Mouse (Mus musculus) kidney, postnatal 0 days (tissue): ENCODE measurements at regions not wholly inside any gene's neighbourhood (a gene's known extent, or its start where the extent isn't known, plus 50 kb on each side); places are given as distances from the start of the nearest gene placed in this dataset.

Experiments used
- ATAC-seq: fragments of 200-750 bp; cut with Nextera tagmentation; replicated peaks from 2 replicates; pipeline ENCODE4 v1.8.0; 2017; ENCODE audit warnings: low read depth, moderate number of reproducible peaks, moderate TSS enrichment, moderate library complexity; ENCODE audit not compliant: low FRiP score
- DNase-seq: peaks from one replicate; pipeline ENCODE4 v3.0.0-alpha.2; 2016; ENCODE audit warnings: low spot score
- H3K27ac ChIP-seq: fragments of 300-500 bp; sonication (generic); 2 replicates; pipeline ENCODE4 v1.5.1; 2014; ENCODE audit warnings: mild to moderate bottlenecking
- H3K27me3 ChIP-seq: fragments of 300-500 bp; sonication (generic); 2 replicates; pipeline ENCODE4 v1.6.1; 2014; ENCODE audit warnings: low read length, mixed read lengths; ENCODE audit not compliant: insufficient read depth
- H3K36me3 ChIP-seq: fragments of 300-500 bp; sonication (generic); 2 replicates; pipeline ENCODE4 v1.6.1; 2014; ENCODE audit warnings: low read length, mixed read lengths; ENCODE audit not compliant: insufficient read depth
- H3K4me1 ChIP-seq: fragments of 300-500 bp; sonication (generic); replicated peaks from 2 replicates; pipeline ENCODE4 v1.6.1; 2014; ENCODE audit warnings: antibody characterized with exemption, low read length, mixed read lengths; ENCODE audit not compliant: insufficient read depth
- H3K4me2 ChIP-seq: fragments of 300-500 bp; sonication (generic); 2 replicates; pipeline ENCODE4 v1.6.1; 2014; ENCODE audit warnings: mild to moderate bottlenecking, low read length, moderate library complexity, mixed read lengths
- H3K4me3 ChIP-seq: fragments of 300-500 bp; sonication (generic); replicated peaks from 2 replicates; pipeline ENCODE4 v1.5.1; 2014; ENCODE audit warnings: low read depth, low read length
- H3K9ac ChIP-seq: fragments of 300-500 bp; sonication (generic); 2 replicates; pipeline ENCODE4 v1.6.1; 2014; ENCODE audit warnings: low read depth, low read length
- H3K9me3 ChIP-seq: fragments of 300-500 bp; sonication (generic); replicated peaks from 2 replicates; pipeline ENCODE4 v1.6.1; 2016; ENCODE audit warnings: low read length, inconsistent platforms, mixed read lengths
- CTCF ChIP-seq: IDR thresholded peaks from 2 replicates; pipeline ENCODE4 v1.5.1; 2016; ENCODE audit warnings: antibody characterized with exemption, low read depth, mild to moderate bottlenecking, moderate library complexity
- WGBS: fragments of 180-500 bp; shearing (Covaris S2); extraction: QIAGEN DNeasy Blood & Tissue Kit; methylation state at CpG from one replicate; pipeline ENCODE4 v1.1.7; 2014; 5-methylcytosine and 5-hydroxymethylcytosine counted together

DNA sequence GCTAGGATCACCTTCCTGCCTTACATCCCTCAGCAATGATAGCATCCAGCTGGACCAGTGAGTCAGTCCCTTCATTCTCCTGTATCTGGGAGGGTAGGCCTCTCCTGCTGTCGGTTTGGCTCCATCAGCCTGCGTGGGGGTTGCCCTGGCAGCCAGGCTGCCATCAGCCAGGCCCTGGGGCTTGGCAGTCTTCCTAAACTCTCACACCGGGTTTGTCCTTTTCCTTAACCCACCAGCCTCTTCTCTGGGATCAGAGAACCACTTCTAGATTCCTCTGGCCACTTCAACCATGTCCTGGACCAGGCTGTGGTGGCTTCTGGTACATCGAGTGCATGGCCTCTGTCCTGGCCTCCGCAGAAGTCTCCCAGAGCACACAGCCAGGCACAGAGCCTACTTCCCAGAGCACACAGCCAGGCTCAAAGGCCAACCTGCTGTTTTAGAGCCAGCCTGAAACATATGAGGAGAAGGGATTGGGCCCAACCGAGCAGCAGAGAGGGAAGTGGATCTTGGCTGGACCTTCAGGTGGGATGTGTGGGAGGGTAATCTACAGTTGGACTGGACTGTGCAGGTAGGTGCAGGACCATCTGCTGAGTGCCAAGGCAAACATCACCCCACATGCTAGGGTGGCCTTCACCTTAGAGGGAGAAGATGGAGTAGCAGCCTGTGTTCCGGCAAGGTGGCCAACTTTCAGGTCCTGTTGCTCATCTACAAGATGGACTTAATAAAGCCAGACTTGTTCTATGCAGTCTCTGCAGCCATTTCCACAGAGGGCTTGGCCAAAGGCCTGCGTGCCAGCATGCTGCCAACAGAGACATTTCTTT lies 87.8 kb upstream of the Tle3 start:
- Histone ChIP-seq H3K27me3 (no peaks in the 10 kb centered on the region), H3K9me3 (no peaks in the 10 kb centered on the region), H3K4me3 (no peak overlapping the region), H3K4me1 (peaks cover 4% of the 10 kb centered on the region; the same call in 1 of the 2 replicates), H3K4me2 (no peak overlapping the region), H3K36me3 (no peaks in the 10 kb centered on the region), H3K27ac (no peak overlapping the region), H3K9ac (no peak overlapping the region)
- DNase-seq, result peak; percentile 63
- no peak for TF ChIP-seq CTCF
- ATAC-seq, result no peak; the same call in 1 of the 2 replicates
- WGBS, result 58% methylated on average over 8 of the region's 8 CpGs

GRCm38 (mm10) chr9:61286561-61286960 lies 85.6 kb upstream of the Tle3 start:
- Histone ChIP-seq H3K9me3 (no peaks in the 10 kb centered on the region), H3K4me1 (no peaks in the 10 kb centered on the region), H3K27me3 (no peaks in the 10 kb centered on the region), H3K36me3 (no peaks in the 10 kb centered on the region), H3K4me3 (no peak overlapping the region), H3K9ac (no peak overlapping the region), H3K4me2 (no peak overlapping the region), H3K27ac (no peak overlapping the region)
- ATAC-seq (no peak), DNase-seq (no peak)
- no peak for TF ChIP-seq CTCF
- 85% methylated on average over 4 of the region's 4 CpGs for WGBS

DNA sequence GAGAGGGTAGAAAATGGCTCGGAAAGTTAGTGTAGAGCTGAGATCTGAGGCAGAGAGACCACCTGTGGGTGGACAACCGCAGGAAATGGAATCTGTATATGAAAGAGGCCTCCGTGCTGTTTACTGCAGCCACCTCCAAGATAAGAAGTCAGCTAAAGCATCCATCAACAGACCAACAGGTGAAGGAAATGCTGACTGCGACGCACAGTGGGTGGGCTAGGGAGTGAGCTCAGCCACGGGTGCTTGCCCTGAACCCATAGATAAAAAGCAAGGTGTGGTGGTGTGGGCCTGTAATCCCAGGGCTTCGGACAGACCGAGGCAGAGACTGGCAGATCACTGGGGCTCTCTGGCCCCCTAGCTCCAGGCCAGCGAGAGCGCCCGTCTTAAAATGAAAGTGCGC lies 83.0 kb upstream of the Tle3 start:
- H3K27me3 ChIP-seq, result no peaks in the 10 kb centered on the region
- no peak for TF ChIP-seq CTCF
- DNase-seq (no peak), ATAC-seq (no peak)
- H3K4me1 ChIP-seq, result no peaks in the 10 kb centered on the region
- WGBS, result 72% methylated on average over 12 of the region's 12 CpGs
- no peak overlapping the region for H3K4me2 ChIP-seq
- H3K9me3 ChIP-seq, result no peaks in the 10 kb centered on the region
- H3K9ac ChIP-seq, result no peak overlapping the region
- H3K36me3 ChIP-seq, result no peaks in the 10 kb centered on the region
- H3K4me3 ChIP-seq, result no peak overlapping the region
- H3K27ac ChIP-seq, result no peak overlapping the region

- Histone ChIP-seq H3K36me3 (no peaks in the 10 kb centered on the region), H3K9ac (no peak overlapping the region), H3K27ac (no peak overlapping the region), H3K4me2 (no peak overlapping the region), H3K27me3 (no peaks in the 10 kb centered on the region), H3K9me3 (no peaks in the 10 kb centered on the region), H3K4me1 (no peaks in the 10 kb centered on the region), H3K4me3 (no peak overlapping the region)
- ATAC-seq (peak; percentile 76; the same call in 1 of the 2 replicates), DNase-seq (peak; percentile 68)
- WGBS, result 56% methylated on average over 6 of the region's 6 CpGs
- 0 out of 2 replicates have a peak, but pooled peaks have one; percentile 4 for TF ChIP-seq CTCF
These were observed 82.5 kb upstream of the Tle3 start for GRCm38 (mm10) chr9:61289713-61290112.

- H3K36me3 ChIP-seq, result no peaks in the 10 kb centered on the region
- no peak overlapping the region for H3K27ac ChIP-seq
- TF ChIP-seq CTCF, result no peak
- WGBS, result 88% methylated on average over 1 of the region's 1 CpGs
- no peak overlapping the region for H3K4me3 ChIP-seq
- H3K4me1 ChIP-seq, result no peaks in the 10 kb centered on the region
- no peaks in the 10 kb centered on the region for H3K9me3 ChIP-seq
- DNase-seq (no peak), ATAC-seq (no peak)
- H3K9ac ChIP-seq, result no peak overlapping the region
- H3K27me3 ChIP-seq, result no peaks in the 10 kb centered on the region
- no peak overlapping the region for H3K4me2 ChIP-seq
These were observed 80.5 kb upstream of the Tle3 start for GRCm38 (mm10) chr9:61291646-61292045.

DNA sequence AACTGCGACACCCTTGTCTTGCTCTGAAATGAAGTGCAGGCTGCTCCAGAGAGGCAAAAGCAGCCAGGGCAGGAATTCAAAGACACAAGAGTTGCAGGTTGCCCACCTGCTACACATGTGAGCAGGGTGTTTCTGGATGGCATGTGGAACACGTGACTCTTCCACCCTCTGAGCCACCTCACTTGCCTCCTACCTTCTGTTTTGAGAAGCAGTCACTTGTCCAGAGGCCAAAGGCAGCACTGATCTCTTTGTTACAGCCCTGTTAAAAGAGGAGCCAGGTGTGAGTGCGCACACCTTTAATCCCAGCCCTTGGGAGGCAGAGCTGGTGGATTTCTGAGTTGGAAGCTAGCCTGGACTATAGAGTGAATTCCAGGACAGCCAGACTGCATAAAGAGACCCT lies 79.7 kb upstream of the Tle3 start:
- 78% methylated on average over 3 of the region's 3 CpGs for WGBS
- no peak overlapping the region for H3K4me3 ChIP-seq
- no peaks in the 10 kb centered on the region for H3K27me3 ChIP-seq
- DNase-seq (no peak), ATAC-seq (no peak)
- no peak for TF ChIP-seq CTCF
- H3K36me3 ChIP-seq, result no peaks in the 10 kb centered on the region
- no peak overlapping the region for H3K27ac ChIP-seq
- no peak overlapping the region for H3K4me2 ChIP-seq
- no peaks in the 10 kb centered on the region for H3K9me3 ChIP-seq
- H3K9ac ChIP-seq, result no peak overlapping the region
- H3K4me1 ChIP-seq, result no peaks in the 10 kb centered on the region
